In genomic region chr8:9876241-9876640, GRCm38 (mm10) we compare ENCODE assay signal across 27 mouse cellular contexts. TPM values are rescaled to one million over a fixed set of nuclear protein-coding genes. Genes with fewer than 3 reads are reported as not detected.
"Had no signal": no experiment of that assay in that cellular context is flagged by ENCODE, and none has a peak within 500 bp of the region (broad histone marks: within the 10 kb centered on the region; RNA-seq: fewer than 3 reads in every experiment).

No protein-coding gene starts in this region.

- H3K4me3 ChIP-seq: liver, embryonic 15.5 days; lung, embryonic 15.5 days; megakaryocyte, embryonic 14.5 days; neural tube, embryonic 13.5 days; neural tube, embryonic 15.5 days had no signal

- H3K9me3 ChIP-seq: liver, embryonic 15.5 days; lung, embryonic 15.5 days; neural tube, embryonic 13.5 days; neural tube, embryonic 15.5 days had no signal

- H3K36me3 ChIP-seq: liver, embryonic 15.5 days; lung, embryonic 15.5 days; neural tube, embryonic 13.5 days; neural tube, embryonic 15.5 days had no signal

- H3K9ac ChIP-seq: liver, embryonic 15.5 days; liver, postnatal 0 days; lung, embryonic 15.5 days; neural tube, embryonic 13.5 days; neural tube, embryonic 15.5 days had no signal

- DNase-seq: liver, postnatal 0 days; lung, adult 2 months; lung, postnatal 14 days; lung, postnatal 36 days; midbrain, embryonic 14.5 days; retina, postnatal 1 day; right cerebral cortex, adult 18-20 months; right cerebral cortex, postnatal 25 days; right cerebral cortex, postnatal 4 days; spleen, adult 18-20 months; thymus, adult 18-20 months; thymus, postnatal 14 days; thymus, postnatal 36 days had no signal

- H3K4me1 ChIP-seq: liver, embryonic 15.5 days; lung, embryonic 15.5 days; megakaryocyte, embryonic 14.5 days had no signal

- ATAC-seq: liver, postnatal 0 days; lung, postnatal 0 days; midbrain, embryonic 16.5 days had no signal

- H3K4me2 ChIP-seq: liver, embryonic 15.5 days; lung, embryonic 15.5 days; midbrain, embryonic 11.5 days; neural tube, embryonic 13.5 days; neural tube, embryonic 15.5 days had no signal

- H3K27ac ChIP-seq: liver, embryonic 15.5 days; lung, embryonic 15.5 days; macrophage; neural tube, embryonic 13.5 days; neural tube, embryonic 15.5 days had no signal

- H3K27me3 ChIP-seq: liver, embryonic 15.5 days; lung, embryonic 15.5 days; megakaryocyte, embryonic 14.5 days; neural tube, embryonic 13.5 days; neural tube, embryonic 15.5 days had no signal

RNA-seq across cellular contexts. Expression of gene Gm10217, which starts 12.2 kb away (rescaled TPM):
- polyA plus RNA-seq: liver, embryonic 15.5 days; liver, postnatal 0 days; lung, adult 2 months; lung, embryonic 15.5 days; lung, postnatal 0 days; macrophage; midbrain, embryonic 11.5 days; midbrain, embryonic 14.5 days; midbrain, embryonic 16.5 days; neural tube, embryonic 11.5 days; neural tube, embryonic 13.5 days; neural tube, embryonic 15.5 days; small intestine, adult 2 months; stomach, embryonic 14.5 days; stomach, embryonic 16.5 days; thymus, postnatal 0 days had no signal
